Mouse (Mus musculus): Measurements from ENCODE around the gene Lgr4.

DNA sequence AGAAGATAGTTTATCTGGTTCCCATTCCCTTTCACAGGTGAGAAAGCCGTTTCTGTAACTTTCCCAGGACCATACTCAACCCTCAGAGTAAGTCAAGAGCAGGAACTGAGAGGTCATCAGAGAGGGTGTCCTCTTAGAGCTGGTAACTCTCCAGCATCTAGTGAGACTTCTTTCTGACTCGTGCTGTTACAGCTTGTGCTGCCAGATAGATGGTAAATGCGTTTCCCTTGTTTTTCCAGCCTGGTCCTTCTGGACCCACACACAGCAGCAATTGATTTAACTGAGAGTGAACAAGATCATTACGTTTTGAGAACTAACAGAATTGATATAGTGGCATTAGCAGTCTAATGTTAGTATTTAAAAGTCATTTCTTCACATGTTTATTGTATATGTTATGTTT, 16.6 kb downstream of the Lgr4 start:
- TF ChIP-seq ZC3H11A (IDR thresholded peaks at IDR 0.05; ENCODE audit: borderline replicate concordance, low read depth, low read length), result no peak
- no peak for TF ChIP-seq HCFC1 (IDR thresholded peaks at IDR 0.05; ENCODE audit: borderline replicate concordance, insufficient read depth, low read length)
